20 mouse cellular contexts compared by ENCODE assay signal in genomic region chr1:59212076-59212779, GRCm38 (mm10). TPM values are rescaled to one million over a fixed set of nuclear protein-coding genes. Genes with fewer than 3 reads are reported as not detected.
DNase-seq lines count a peak whose midpoint lies in the region; ATAC-seq and TF ChIP-seq lines count a peak whose summit lies in the region.
"Had no signal": no experiment of that assay in that cellular context is flagged by ENCODE, and none has a peak within 500 bp of the region (broad histone marks: within the 10 kb centered on the region; RNA-seq: fewer than 3 reads in every experiment).

No protein-coding gene starts in this region.

- H3K4me3 ChIP-seq in intestine, postnatal 0 days (ENCODE audit: low read depth, low read length): no peak overlapping the region
- no peak overlapping the region for H3K4me3 ChIP-seq in kidney, embryonic 14.5 days (ENCODE audit: low read length)
- no peak overlapping the region for H3K4me3 ChIP-seq in liver, embryonic 12.5 days
- no peak overlapping the region for H3K4me3 ChIP-seq in stomach, embryonic 16.5 days (replicated peaks; ENCODE audit: low read length)
- H3K4me3 ChIP-seq in midbrain, embryonic 14.5 days (replicated peaks; ENCODE audit: low read depth, low read length): no peak overlapping the region
- H3K4me3 ChIP-seq: gastrocnemius, adult 2 months; layer of hippocampus, adult 2 months; left cerebral cortex, adult 2 months; megakaryocyte, embryonic 14.5 days had no signal

- 0 out of 2 replicates have a peak overlapping the region, but pooled peaks have one; percentile 29 for H3K27ac ChIP-seq in intestine, postnatal 0 days (ENCODE audit: low read depth, low read length)
- H3K27ac ChIP-seq in kidney, embryonic 14.5 days (ENCODE audit: low read depth, low read length): peak overlapping the region; percentile 47; the same call in 1 of the 2 replicates
- H3K27ac ChIP-seq in liver, embryonic 12.5 days: no peak overlapping the region
- peak overlapping the region; percentile 52; the same call in 1 of the 2 replicates for H3K27ac ChIP-seq in stomach, embryonic 16.5 days (ENCODE audit: low read length)
- H3K27ac ChIP-seq in midbrain, embryonic 14.5 days (replicated peaks; ENCODE audit: low read depth, low read length): no peak overlapping the region
- H3K27ac ChIP-seq: gastrocnemius, adult 2 months; hindbrain, embryonic 14.5 days; layer of hippocampus, adult 2 months; left cerebral cortex, adult 2 months had no signal

- DNase-seq in gastrocnemius, postnatal 25 days: no peak
- no peak for DNase-seq in midbrain, embryonic 14.5 days
- no peak for DNase-seq in lung, postnatal 25 days (ENCODE audit: low spot score)
- DNase-seq: cerebellum, adult 2 months; gastrocnemius, adult 2 months; right cerebral cortex, postnatal 25 days; thymus, postnatal 14 days had no signal

- WGBS in intestine, postnatal 0 days: 39% methylated on average over 5 of the region's 5 CpGs
- WGBS in kidney, embryonic 14.5 days: 63% methylated on average over 5 of the region's 5 CpGs
- WGBS in liver, embryonic 12.5 days (ENCODE audit: insufficient replicate concordance): 59% methylated on average over 5 of the region's 5 CpGs
- WGBS in stomach, embryonic 16.5 days: 62% methylated on average over 5 of the region's 5 CpGs
- 85% methylated on average over 5 of the region's 5 CpGs for WGBS in midbrain, embryonic 14.5 days

- H3K9me3 ChIP-seq in intestine, postnatal 0 days (ENCODE audit: control insufficient read depth): no peaks in the 10 kb centered on the region
- H3K9me3 ChIP-seq in kidney, embryonic 14.5 days (ENCODE audit: control insufficient read depth, low read length): no peaks in the 10 kb centered on the region
- no peaks in the 10 kb centered on the region for H3K9me3 ChIP-seq in liver, embryonic 12.5 days (replicated peaks)
- no peaks in the 10 kb centered on the region for H3K9me3 ChIP-seq in stomach, embryonic 16.5 days (replicated peaks; ENCODE audit: control insufficient read depth, low read length)
- no peaks in the 10 kb centered on the region for H3K9me3 ChIP-seq in midbrain, embryonic 14.5 days (ENCODE audit: control insufficient read depth, low read length)
- H3K9me3 ChIP-seq: megakaryocyte, embryonic 14.5 days had no signal

- no peak overlapping the region for H3K9ac ChIP-seq in intestine, postnatal 0 days (ENCODE audit: low read depth, low read length)
- H3K9ac ChIP-seq in kidney, embryonic 14.5 days (ENCODE audit: low read depth, low read length): no peak overlapping the region
- no peak overlapping the region for H3K9ac ChIP-seq in liver, embryonic 12.5 days
- H3K9ac ChIP-seq in stomach, embryonic 16.5 days (ENCODE audit: low read length): no peak overlapping the region
- no peak overlapping the region for H3K9ac ChIP-seq in midbrain, embryonic 14.5 days (replicated peaks; ENCODE audit: low read length)
- H3K9ac ChIP-seq: hindbrain, embryonic 14.5 days had no signal

- H3K4me2 ChIP-seq in intestine, postnatal 0 days (replicated peaks; ENCODE audit: low read depth): peak overlapping the region; percentile 25; the same call in 1 of the 2 replicates
- no peak overlapping the region for H3K4me2 ChIP-seq in kidney, embryonic 14.5 days (replicated peaks; ENCODE audit: low read depth, low read length)
- no peak overlapping the region for H3K4me2 ChIP-seq in liver, embryonic 12.5 days
- no peak overlapping the region for H3K4me2 ChIP-seq in stomach, embryonic 16.5 days (ENCODE audit: low read depth, low read length)
- no peak overlapping the region for H3K4me2 ChIP-seq in midbrain, embryonic 14.5 days (ENCODE audit: low read length)
- H3K4me2 ChIP-seq: hindbrain, embryonic 14.5 days had no signal

- peaks cover 23% of the 10 kb centered on the region for H3K36me3 ChIP-seq in intestine, postnatal 0 days (ENCODE audit: control insufficient read depth, insufficient read depth)
- H3K36me3 ChIP-seq in kidney, embryonic 14.5 days (ENCODE audit: control insufficient read depth, insufficient read depth, low read length): peaks cover 30% of the 10 kb centered on the region
- peaks cover 37% of the 10 kb centered on the region for H3K36me3 ChIP-seq in liver, embryonic 12.5 days
- H3K36me3 ChIP-seq in stomach, embryonic 16.5 days (ENCODE audit: control insufficient read depth, insufficient read depth, low read length): 0 out of 2 replicates have a peak, but pooled peaks cover 5% of the 10 kb centered on the region
- peaks cover 57% of the 10 kb centered on the region for H3K36me3 ChIP-seq in midbrain, embryonic 14.5 days (ENCODE audit: control insufficient read depth, insufficient read depth, low read length)

- H3K27me3 ChIP-seq in intestine, postnatal 0 days (replicated peaks; ENCODE audit: control insufficient read depth, insufficient read depth, low read length): no peaks in the 10 kb centered on the region
- H3K27me3 ChIP-seq in kidney, embryonic 14.5 days (ENCODE audit: control insufficient read depth, insufficient read depth, low read length): no peaks in the 10 kb centered on the region
- H3K27me3 ChIP-seq in liver, embryonic 12.5 days (replicated peaks): no peaks in the 10 kb centered on the region
- H3K27me3 ChIP-seq in stomach, embryonic 16.5 days (ENCODE audit: control insufficient read depth, insufficient read depth, low read length): no peaks in the 10 kb centered on the region
- no peaks in the 10 kb centered on the region for H3K27me3 ChIP-seq in midbrain, embryonic 14.5 days (ENCODE audit: control insufficient read depth, insufficient read depth, low read length)
- H3K27me3 ChIP-seq: megakaryocyte, embryonic 14.5 days had no signal

- H3K4me1 ChIP-seq in intestine, postnatal 0 days (replicated peaks; ENCODE audit: control insufficient read depth, insufficient read depth, low read length): 0 out of 2 replicates have a peak, but pooled peaks cover 3% of the 10 kb centered on the region
- no peaks in the 10 kb centered on the region for H3K4me1 ChIP-seq in kidney, embryonic 14.5 days (ENCODE audit: control insufficient read depth, insufficient read depth, low read length)
- no peaks in the 10 kb centered on the region for H3K4me1 ChIP-seq in liver, embryonic 12.5 days
- 0 out of 2 replicates have a peak, but pooled peaks cover 3% of the 10 kb centered on the region for H3K4me1 ChIP-seq in stomach, embryonic 16.5 days (ENCODE audit: control insufficient read depth, insufficient read depth, low read length)
- H3K4me1 ChIP-seq in midbrain, embryonic 14.5 days (ENCODE audit: control insufficient read depth, insufficient read depth, low read length): no peaks in the 10 kb centered on the region

- ATAC-seq in intestine, postnatal 0 days: peak; percentile 86
- ATAC-seq in kidney, embryonic 14.5 days (ENCODE audit: low FRiP score, low TSS enrichment): no peak
- peak; percentile 74 for ATAC-seq in liver, embryonic 12.5 days
- peak; percentile 78; the same call in 1 of the 2 replicates for ATAC-seq in stomach, embryonic 16.5 days (ENCODE audit: insufficient read depth, low FRiP score)
- no peak for ATAC-seq in midbrain, embryonic 14.5 days (ENCODE audit: low FRiP score, low TSS enrichment)
- ATAC-seq: forebrain, embryonic 16.5 days had no signal

- no peak for TF ChIP-seq CTCF in intestine, postnatal 0 days (IDR thresholded peaks at IDR 0.05; ENCODE audit: low read depth)

RNA-seq across cellular contexts. Expression of gene Als2, which starts 24.8 kb away (rescaled TPM):
- polyA plus RNA-seq in intestine, postnatal 0 days (2015; fragmentation: Nextera tagmentation; extraction: Ambion mirVana): 2.6 and 3.2 TPM in 2 replicates
- polyA plus RNA-seq in kidney, embryonic 14.5 days (2014; fragmentation: Nextera tagmentation; extraction: Ambion mirVana): 6.1 and 13.7 TPM in 2 replicates
- 9.6 and 10.3 TPM in 2 replicates for polyA plus RNA-seq in liver, embryonic 12.5 days (2016; fragmentation: Nextera tagmentation; extraction: Ambion mirVana)
- polyA plus RNA-seq in stomach, embryonic 16.5 days (2015; fragmentation: Nextera tagmentation; extraction: Ambion mirVana): 9.2 and 9.7 TPM in 2 replicates
- total RNA-seq in gastrocnemius, postnatal 25 days (2021): 10 to 100 TPM; 14.4 to 15.1 TPM
- polyA plus RNA-seq in midbrain, embryonic 14.5 days (2014; fragmentation: Nextera tagmentation; extraction: Ambion mirVana): 12.7 and 24.1 TPM in 2 replicates

RNA-seq across cellular contexts. Expression of gene Cdk15, which starts 44.5 kb away (rescaled TPM):
- polyA plus RNA-seq in intestine, postnatal 0 days (2015; fragmentation: Nextera tagmentation; extraction: Ambion mirVana): not detected in 2 replicates
- 0.53 and 0.93 TPM in 2 replicates for polyA plus RNA-seq in kidney, embryonic 14.5 days (2014; fragmentation: Nextera tagmentation; extraction: Ambion mirVana)
- polyA plus RNA-seq in liver, embryonic 12.5 days (2016; fragmentation: Nextera tagmentation; extraction: Ambion mirVana): not detected in 2 replicates
- polyA plus RNA-seq in stomach, embryonic 16.5 days (2015; fragmentation: Nextera tagmentation; extraction: Ambion mirVana): 0.20 and 0.27 TPM in 2 replicates
- under 1 TPM in 1 of 2 experiments, not detected in 1; 0.20 TPM for total RNA-seq in gastrocnemius, postnatal 25 days (2021)
- 1.2 and 1.7 TPM in 2 replicates for polyA plus RNA-seq in midbrain, embryonic 14.5 days (2014; fragmentation: Nextera tagmentation; extraction: Ambion mirVana)
- total RNA-seq: adrenal gland, postnatal 10 days; heart, adult 8-10 months; layer of hippocampus, adult 2 months had no signal
- polyA plus RNA-seq: heart, postnatal 0 days; lung, embryonic 16.5 days had no signal

RNA-seq across cellular contexts. Expression of gene Mpp4, which starts 49.0 kb away (rescaled TPM):
- 0.21 and 0.29 TPM in 2 replicates for polyA plus RNA-seq in intestine, postnatal 0 days (2015; fragmentation: Nextera tagmentation; extraction: Ambion mirVana)
- polyA plus RNA-seq in kidney, embryonic 14.5 days (2014; fragmentation: Nextera tagmentation; extraction: Ambion mirVana): 0.59 and 0.62 TPM in 2 replicates
- polyA plus RNA-seq in liver, embryonic 12.5 days (2016; fragmentation: Nextera tagmentation; extraction: Ambion mirVana): 0.25 and 0.45 TPM in 2 replicates
- polyA plus RNA-seq in stomach, embryonic 16.5 days (2015; fragmentation: Nextera tagmentation; extraction: Ambion mirVana): 0.13 and 0.21 TPM in 2 replicates
- total RNA-seq in gastrocnemius, postnatal 25 days (2021): under 1 TPM in 1 of 2 experiments, not detected in 1; 0.20 TPM
- 0.89 and 1.4 TPM in 2 replicates for polyA plus RNA-seq in midbrain, embryonic 14.5 days (2014; fragmentation: Nextera tagmentation; extraction: Ambion mirVana)
- polyA plus RNA-seq: heart, postnatal 0 days had no signal

Comparison
In these comparisons a context has a peak if more than half of its experiments do, and no peak if none do; other contexts are left out.
1. ATAC-seq: peak in intestine, postnatal 0 days (single experiment), liver, embryonic 12.5 days (single experiment) and stomach, embryonic 16.5 days (single experiment); none in kidney, embryonic 14.5 days (single experiment) and midbrain, embryonic 14.5 days (single experiment).
2. H3K27ac ChIP-seq: peak in intestine, postnatal 0 days (single experiment), kidney, embryonic 14.5 days (single experiment) and stomach, embryonic 16.5 days (single experiment); none in liver, embryonic 12.5 days (single experiment) and midbrain, embryonic 14.5 days (single experiment).